Mouse (Mus musculus): ENCODE results near the gene Gm5741. TPM values are rescaled to one million over a fixed set of nuclear protein-coding genes. Genes with fewer than 3 reads are reported as not detected.

Gm5741 gene
- polyA plus RNA-seq, 1 experiment = 0.48 TPM

- peaks cover 12% of the 10 kb centered on the region; the same call in 1 of the 2 replicates for H3K4me1 ChIP-seq (ENCODE audit: control insufficient read depth, insufficient read depth, insufficient read length)
- no peaks in the 10 kb centered on the region for H3K27me3 ChIP-seq (ENCODE audit: control insufficient read depth, insufficient read depth, low read length)
- no peak for TF ChIP-seq CTCF (IDR thresholded peaks at IDR 0.05; ENCODE audit: extremely low read depth, insufficient read depth, insufficient read length, insufficient replicate concordance)
- peak; percentile 95 for TF ChIP-seq POLR2A (IDR thresholded peaks at IDR 0.05; ENCODE audit: low read depth, low read length)
- peak within 1 kb of the TSS; percentile 98 for H3K27ac ChIP-seq (ENCODE audit: insufficient read depth, low read length)
- H3K36me3 ChIP-seq (ENCODE audit: control insufficient read depth, insufficient read depth, low read length) = peaks cover 13% of the 10 kb centered on the region
- H3K4me3 ChIP-seq (ENCODE audit: extremely low read depth, insufficient read depth, insufficient read length) = peak within 1 kb of the TSS; percentile 95
- DNase-seq (ENCODE audit: low read depth in 1 of 2, low spot score in 2 of 2) = peak; percentile 91 to 97
- under 1% methylated on average over 71 of the region's 75 CpGs for WGBS
Measured at GRCm38 (mm10) chr8:85026670-85027515, 40.9 kb downstream of the Gm5741 start, which contains the start of gene Trir. Trir (plus strand) TSS chr8:85026823.

- TF ChIP-seq CTCF (IDR thresholded peaks at IDR 0.05; ENCODE audit: extremely low read depth, insufficient read depth, insufficient read length, insufficient replicate concordance) (no peak), POLR2A (IDR thresholded peaks at IDR 0.05; ENCODE audit: low read depth, low read length) (peak; percentile 19; the same call in 1 of the 2 replicates)
- peaks cover 9% of the 10 kb centered on the region for H3K36me3 ChIP-seq (ENCODE audit: control insufficient read depth, insufficient read depth, low read length)
- DNase-seq (ENCODE audit: low read depth in 1 of 2, low spot score in 2 of 2) = peak; percentile 72 to 95
- H3K4me1 ChIP-seq (ENCODE audit: control insufficient read depth, insufficient read depth, insufficient read length) = peaks cover 12% of the 10 kb centered on the region; the same call in 1 of the 2 replicates
- no peaks in the 10 kb centered on the region for H3K27me3 ChIP-seq (ENCODE audit: control insufficient read depth, insufficient read depth, low read length)
- H3K27ac ChIP-seq (ENCODE audit: insufficient read depth, low read length) = peak within 1 kb of the TSS; percentile 83
- peak within 1 kb of the TSS; percentile 71 for H3K4me3 ChIP-seq (ENCODE audit: extremely low read depth, insufficient read depth, insufficient read length)
- under 1% methylated on average over 30 of the region's 30 CpGs for WGBS
Measured at GRCm38 (mm10) chr8:85025098-85025932, 42.5 kb downstream of the Gm5741 start, which contains the start of gene Asna1. Asna1 (minus strand) TSS chr8:85025281.

GRCm38 (mm10) chr8:85023846-85024245 lies 43.9 kb downstream of the Gm5741 start:
- no peak for DNase-seq (ENCODE audit: low read depth in 1 of 2, low spot score in 2 of 2)
- Histone ChIP-seq H3K27me3 (ENCODE audit: control insufficient read depth, insufficient read depth, low read length) (no peaks in the 10 kb centered on the region), H3K27ac (ENCODE audit: insufficient read depth, low read length) (no peak overlapping the region), H3K36me3 (ENCODE audit: control insufficient read depth, insufficient read depth, low read length) (peaks cover 7% of the 10 kb centered on the region; the same call in 1 of the 2 replicates), H3K4me1 (ENCODE audit: control insufficient read depth, insufficient read depth, insufficient read length) (peaks cover 11% of the 10 kb centered on the region; the same call in 1 of the 2 replicates), H3K4me3 (ENCODE audit: extremely low read depth, insufficient read depth, insufficient read length) (no peak overlapping the region)
- TF ChIP-seq POLR2A (IDR thresholded peaks at IDR 0.05; ENCODE audit: low read depth, low read length) = no peak
- TF ChIP-seq CTCF (IDR thresholded peaks at IDR 0.05; ENCODE audit: extremely low read depth, insufficient read depth, insufficient read length, insufficient replicate concordance) = no peak
- 94% methylated on average over 3 of the region's 3 CpGs for WGBS

- 93% methylated on average over 3 of the region's 3 CpGs for WGBS
Measured at GRCm38 (mm10) chr8:85021514-85022055, 46.2 kb downstream of the Gm5741 start.

More at GRCm38 (mm10) chr8:85021514-85022055, 46.2 kb downstream of the Gm5741 start:
- TF ChIP-seq POLR2A (IDR thresholded peaks at IDR 0.05; ENCODE audit: low read depth, low read length) (no peak), CTCF (IDR thresholded peaks at IDR 0.05; ENCODE audit: extremely low read depth, insufficient read depth, insufficient read length, insufficient replicate concordance) (no peak)
- Histone ChIP-seq H3K36me3 (ENCODE audit: control insufficient read depth, insufficient read depth, low read length) (peaks cover 15% of the 10 kb centered on the region), H3K4me1 (ENCODE audit: control insufficient read depth, insufficient read depth, insufficient read length) (peaks cover 6% of the 10 kb centered on the region; the same call in 1 of the 2 replicates), H3K27ac (ENCODE audit: insufficient read depth, low read length) (no peak overlapping the region), H3K27me3 (ENCODE audit: control insufficient read depth, insufficient read depth, low read length) (no peaks in the 10 kb centered on the region), H3K4me3 (ENCODE audit: extremely low read depth, insufficient read depth, insufficient read length) (no peak overlapping the region)
- no peak for DNase-seq (ENCODE audit: low read depth in 1 of 2, low spot score in 2 of 2)

Other genes with a start within 250 kb of the Gm5741 start
- gene Dand5, start 245.2 kb downstream of the Gm5741 start, polyA plus RNA-seq (2012; rRNA removed) = 1.6 and 1.8 TPM in 2 replicates
- gene Gadd45gip1, start 236.5 kb downstream of the Gm5741 start, polyA plus RNA-seq (2012; rRNA removed) = 20.3 and 61.4 TPM in 2 replicates
- 125 and 162 TPM in 2 replicates for gene Rad23a, start 227.3 kb downstream of the Gm5741 start, polyA plus RNA-seq (2012; rRNA removed)
- gene Calr, start 221.0 kb downstream of the Gm5741 start, polyA plus RNA-seq (2012; rRNA removed) = 112 and 116 TPM in 2 replicates
- gene Farsa, start 211.0 kb downstream of the Gm5741 start, polyA plus RNA-seq (2012; rRNA removed) = 50.3 and 55.0 TPM in 2 replicates
- gene Syce2, start 195.9 kb downstream of the Gm5741 start, polyA plus RNA-seq (2012; rRNA removed) = 1.8 and 2.0 TPM in 2 replicates
- gene Gcdh, start 174.1 kb downstream of the Gm5741 start, polyA plus RNA-seq (2012; rRNA removed) = 44.2 and 48.3 TPM in 2 replicates
- 46.5 and 70.0 TPM in 2 replicates for gene Klf1, start 166.1 kb downstream of the Gm5741 start, polyA plus RNA-seq (2012; rRNA removed)
- gene Dnase2a, start 159.4 kb downstream of the Gm5741 start, polyA plus RNA-seq (2012; rRNA removed) = 43.4 and 44.9 TPM in 2 replicates
- gene Mast1, start 130.6 kb downstream of the Gm5741 start, polyA plus RNA-seq (2012; rRNA removed) = 0.70 and 0.74 TPM in 2 replicates
- not detected in 2 replicates for gene Rtbdn, start 121.0 kb downstream of the Gm5741 start, polyA plus RNA-seq (2012; rRNA removed)
- gene Gm49661, start 98.5 kb downstream of the Gm5741 start, polyA plus RNA-seq (2012; rRNA removed) = not detected in 2 replicates
- gene Prdx2, start 98.4 kb downstream of the Gm5741 start, polyA plus RNA-seq (2012; rRNA removed) = 149 and 164 TPM in 2 replicates
- gene Rnaseh2a, start 98.2 kb downstream of the Gm5741 start, polyA plus RNA-seq (2012; rRNA removed) = 34.2 and 35.6 TPM in 2 replicates
- 89.2 and 154 TPM in 2 replicates for gene Junb, start 89.3 kb downstream of the Gm5741 start, polyA plus RNA-seq (2012; rRNA removed)
- gene Hook2, start 77.4 kb downstream of the Gm5741 start, polyA plus RNA-seq (2012; rRNA removed) = 3.6 and 3.9 TPM in 2 replicates
- gene Best2, start 53.5 kb downstream of the Gm5741 start, polyA plus RNA-seq (2012; rRNA removed) = not detected in 2 replicates
- gene Asna1, start 42.7 kb downstream of the Gm5741 start, polyA plus RNA-seq (2012; rRNA removed) = 71.6 and 72.0 TPM in 2 replicates
- 87.8 and 137 TPM in 2 replicates for gene Trir, start 41.2 kb downstream of the Gm5741 start, polyA plus RNA-seq (2012; rRNA removed)
- 40.0 and 47.5 TPM in 2 replicates for gene Tnpo2, start 31.1 kb downstream of the Gm5741 start, polyA plus RNA-seq (2012; rRNA removed)
- gene Fbxw9, start 7.9 kb downstream of the Gm5741 start, polyA plus RNA-seq (2012; rRNA removed) = 18.8 and 22.5 TPM in 2 replicates
- 40.6 and 84.9 TPM in 2 replicates for gene Dhps, start 3.8 kb upstream of the Gm5741 start, polyA plus RNA-seq (2012; rRNA removed)
- 68.5 and 73.6 TPM in 2 replicates for gene Wdr83os, start 12.8 kb upstream of the Gm5741 start, polyA plus RNA-seq (2012; rRNA removed)
- 20.6 and 26.3 TPM in 2 replicates for gene Wdr83, start 13.3 kb upstream of the Gm5741 start, polyA plus RNA-seq (2012; rRNA removed)
- gene Man2b1, start 15.3 kb upstream of the Gm5741 start, polyA plus RNA-seq (2012; rRNA removed) = 163 and 165 TPM in 2 replicates
- 0.05 and 0.11 TPM in 2 replicates for gene Zfp791, start 55.1 kb upstream of the Gm5741 start, polyA plus RNA-seq (2012; rRNA removed)
- 0.04 TPM in 1 of 2 replicates, not detected in the other for gene Cks1brt, start 83.9 kb upstream of the Gm5741 start, polyA plus RNA-seq (2012; rRNA removed)
- gene Olfr371, start 158.0 kb upstream of the Gm5741 start, polyA plus RNA-seq (2012; rRNA removed) = not detected in 2 replicates
- 8.3 and 8.6 TPM in 2 replicates for gene Orc6, start 231.7 kb upstream of the Gm5741 start, polyA plus RNA-seq (2012; rRNA removed)
- 4.9 and 5.9 TPM in 2 replicates for gene Vps35, start 231.8 kb upstream of the Gm5741 start, polyA plus RNA-seq (2012; rRNA removed)

All from spleen, adult 2 months (tissue).